Mouse (Mus musculus) gastrocnemius, adult 8-10 months (tissue): ENCODE measurements at regions not wholly inside any gene's neighbourhood (a gene's known extent, or its start where the extent isn't known, plus 50 kb on each side); places are given as distances from the start of the nearest gene placed in this dataset.

Experiments used
- DNase-seq, 2 experiments: peaks; one replicate each; pipeline ENCODE4 v3.0.0; 2022; ENCODE audit warnings: low spot score in 2 of 2

DNA sequence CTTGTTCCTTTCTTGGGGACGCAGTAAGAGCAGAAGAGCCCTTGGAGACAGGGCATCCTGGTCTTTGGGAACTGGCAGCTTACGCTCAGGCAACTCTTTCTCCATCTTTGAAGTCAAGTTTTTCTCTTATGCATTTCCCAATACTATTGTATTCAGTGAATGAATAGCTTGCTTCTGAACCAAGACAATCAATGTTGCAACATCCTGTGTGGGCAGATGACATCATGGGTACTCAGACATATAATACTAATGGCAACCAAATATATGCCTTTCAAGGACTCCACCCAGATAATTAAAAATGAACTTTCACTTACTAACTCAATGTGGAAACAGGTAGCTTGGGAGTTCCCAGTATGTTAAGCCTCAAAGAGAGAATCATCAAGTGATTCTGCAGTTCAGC is 104.6 kb downstream of the Ngf start:
- no peak for DNase-seq

DNA sequence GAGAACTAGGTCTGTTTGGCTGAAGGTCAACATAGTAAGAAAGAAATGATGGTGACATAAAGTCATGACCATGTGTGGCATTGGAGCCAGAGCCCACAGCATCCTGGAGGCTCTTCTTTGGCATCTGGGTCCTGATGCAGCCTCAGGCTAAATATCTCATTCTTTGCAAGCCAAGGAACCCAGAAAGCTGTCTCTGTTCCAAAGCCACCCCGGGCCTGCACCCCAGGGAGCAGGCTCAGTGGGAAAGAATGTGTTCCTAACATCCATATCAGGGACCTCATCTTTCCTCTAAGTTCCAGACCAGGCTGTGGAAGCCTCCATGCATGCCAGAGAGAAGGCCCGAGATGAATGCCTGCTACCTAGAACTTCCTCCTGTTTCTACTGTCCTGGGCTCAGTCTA is 107.2 kb downstream of the Ngf start:
- DNase-seq = no peak

DNA sequence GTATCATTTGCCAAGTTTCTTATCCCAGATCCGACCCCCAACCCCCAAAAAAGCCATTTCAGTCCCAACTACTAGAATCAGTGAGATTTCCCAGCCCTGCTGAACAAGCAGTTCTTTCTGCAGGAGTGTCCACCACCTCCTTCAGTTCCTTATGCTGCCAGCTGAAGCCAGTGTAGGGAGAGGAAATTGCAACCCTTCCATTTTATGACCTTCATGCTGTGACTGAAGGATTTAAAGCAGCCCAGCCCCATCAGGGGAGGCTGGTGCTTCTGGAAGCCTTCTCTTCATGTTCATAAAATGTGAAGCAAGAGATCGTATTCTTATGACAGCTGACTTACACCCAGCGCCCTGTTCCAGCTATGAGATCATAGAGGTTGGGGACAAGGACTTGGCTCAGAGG is 112.1 kb downstream of the Ngf start:
- DNase-seq = no peak

DNA sequence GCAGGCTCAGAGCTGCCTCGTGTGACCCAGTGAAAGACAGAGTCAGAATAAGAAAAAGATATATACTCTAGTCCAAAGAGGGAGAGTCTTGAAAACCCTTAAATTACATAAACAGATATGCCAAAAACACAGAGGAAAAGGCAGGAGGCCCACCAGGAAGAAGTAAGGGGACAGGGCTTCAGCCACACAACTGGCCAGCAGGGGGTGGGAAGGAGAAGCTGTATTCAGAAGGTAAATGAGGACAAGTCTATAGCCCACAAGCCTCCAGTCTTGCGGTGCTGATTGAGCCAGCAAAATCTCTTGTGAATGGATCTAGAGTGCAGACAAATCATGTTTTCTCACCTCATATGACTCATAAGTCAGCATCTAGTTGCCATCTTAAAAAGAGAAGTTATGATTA is 115.4 kb downstream of the Ngf start:
- no peak for DNase-seq

- no peak for DNase-seq
These were observed 116.5 kb downstream of the Ngf start for GRCm38 (mm10) chr3:102586221-102586620.

GRCm38 (mm10) chr3:102592041-102592440 is 122.3 kb downstream of the Ngf start:
- no peak for DNase-seq

DNA sequence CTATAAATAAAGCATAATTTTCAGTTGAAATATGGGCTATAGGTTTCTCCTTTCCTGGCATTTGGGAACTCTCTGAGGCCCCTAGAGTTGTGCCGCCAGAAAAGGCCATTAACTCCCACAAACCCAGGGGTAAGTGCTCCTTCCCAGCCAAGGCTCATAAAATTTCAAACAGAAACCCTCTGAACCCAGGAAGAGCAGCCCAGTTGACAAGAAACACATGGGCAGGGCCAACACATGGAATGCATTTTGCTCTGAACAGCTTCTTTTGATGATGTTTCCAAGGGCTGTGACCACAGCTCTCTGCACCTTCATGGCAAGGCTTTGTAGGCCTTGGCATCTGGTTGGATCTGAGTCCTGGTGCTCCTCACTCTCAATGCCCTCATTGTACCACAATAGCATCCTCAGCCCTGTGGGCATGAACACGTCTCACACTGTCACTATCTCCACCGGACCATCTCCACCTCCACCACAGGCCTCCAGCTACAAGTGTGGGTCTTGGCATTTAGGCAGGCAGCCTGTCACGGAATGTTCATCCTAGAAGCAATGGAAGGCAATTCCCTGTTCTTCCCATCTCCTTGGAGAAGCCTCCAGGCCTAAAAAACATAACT is 127.3 kb downstream of the Ngf start:
- DNase-seq = no peak

DNA sequence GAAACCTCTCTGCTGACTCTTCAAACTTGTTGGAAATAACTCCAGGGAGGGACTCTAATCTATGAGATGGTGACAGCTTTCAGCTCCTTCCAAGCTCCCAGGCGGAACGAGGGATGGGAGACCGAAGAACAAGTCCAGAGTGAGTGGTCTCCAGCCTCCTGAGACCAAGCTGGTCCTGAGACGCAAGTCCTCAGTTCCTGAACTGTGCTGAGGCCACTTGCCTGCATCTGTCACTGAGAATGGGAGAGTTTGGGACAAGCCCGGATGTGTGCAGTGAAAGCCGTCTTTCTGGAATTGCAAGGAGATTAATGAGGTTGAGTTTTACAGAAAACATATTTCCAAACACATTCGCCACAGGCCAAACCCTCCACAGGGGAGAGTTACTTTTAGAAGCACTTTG is 129.3 kb downstream of the Ngf start:
- no peak for DNase-seq

DNA sequence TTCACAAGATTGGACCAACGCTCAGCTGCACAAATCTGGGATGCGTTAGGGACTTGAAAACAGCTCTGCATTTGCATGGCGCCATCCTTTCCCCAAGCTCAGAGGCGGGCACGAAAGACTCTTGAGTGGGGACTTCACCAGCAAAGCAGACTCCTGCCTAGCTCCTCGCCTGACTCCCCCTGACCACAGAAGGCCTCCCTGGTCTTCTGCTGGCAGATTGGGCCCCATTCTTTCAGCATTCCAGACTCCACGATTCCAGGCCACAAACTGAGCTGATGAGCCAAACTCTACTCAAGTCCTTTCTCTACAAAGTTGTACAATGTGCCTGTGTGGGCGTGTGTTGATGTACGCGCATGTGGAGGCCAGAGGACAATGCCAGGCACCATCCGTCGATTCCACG is 131.6 kb upstream of the Tspan2 start:
- no peak for DNase-seq

DNA sequence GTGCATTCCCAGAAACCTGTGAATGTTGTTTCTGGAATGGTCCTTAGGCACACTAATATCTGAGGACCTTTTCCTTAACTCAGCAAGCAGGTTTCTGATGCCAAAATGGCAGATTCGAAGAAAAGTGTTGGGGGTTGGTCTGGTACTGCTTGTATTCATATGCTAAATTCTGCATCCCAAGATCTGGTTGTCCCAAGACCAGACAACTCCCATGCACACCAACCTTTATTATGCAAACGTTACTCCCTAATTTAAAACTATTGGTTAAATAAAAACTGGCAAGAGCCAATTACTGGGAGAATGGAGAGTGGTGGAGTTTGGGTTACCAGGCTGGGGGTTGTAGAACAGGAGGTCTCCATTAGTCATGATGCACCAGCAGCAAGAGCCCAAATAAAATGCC is 129.0 kb upstream of the Tspan2 start:
- DNase-seq = no peak

GRCm38 (mm10) chr3:102610970-102611369 is 123.4 kb upstream of the Tspan2 start:
- DNase-seq = no peak

- DNase-seq = no peak
These were observed 122.6 kb upstream of the Tspan2 start for GRCm38 (mm10) chr3:102611398-102612366.

DNA sequence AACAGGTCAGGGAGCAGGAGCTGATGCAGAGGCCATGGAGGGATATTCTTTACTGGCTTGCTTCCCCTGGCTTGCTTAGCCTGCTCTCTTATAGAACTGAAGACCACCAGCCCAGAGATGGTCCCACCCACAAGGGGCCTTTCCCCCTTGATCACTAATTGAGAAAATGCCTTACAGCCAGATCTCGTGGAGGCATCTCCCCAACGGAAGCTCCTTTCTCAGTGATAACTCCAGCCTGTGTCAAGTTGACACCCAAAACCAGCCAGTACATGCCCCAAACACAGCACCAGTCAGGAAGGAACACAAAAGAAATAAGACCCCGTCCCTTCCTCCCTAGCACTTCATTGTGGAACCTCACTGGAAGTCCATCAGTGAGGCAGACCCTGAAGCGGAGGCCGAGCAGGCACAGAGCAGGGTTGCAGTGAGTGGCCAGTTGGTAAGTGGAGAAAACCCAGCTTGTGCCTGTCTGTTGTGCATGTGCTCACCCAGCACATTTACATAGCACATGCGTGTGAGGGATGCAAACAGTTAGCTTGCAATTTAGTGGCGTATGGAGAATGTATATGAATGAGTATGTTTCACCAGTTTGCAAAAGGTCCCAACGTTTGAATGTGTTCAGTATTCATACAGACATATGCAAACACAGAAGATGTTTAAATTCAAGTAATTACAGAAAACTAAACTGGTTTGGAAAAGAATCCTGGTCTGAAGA is 114.5 kb upstream of the Tspan2 start:
- DNase-seq = no peak

DNA sequence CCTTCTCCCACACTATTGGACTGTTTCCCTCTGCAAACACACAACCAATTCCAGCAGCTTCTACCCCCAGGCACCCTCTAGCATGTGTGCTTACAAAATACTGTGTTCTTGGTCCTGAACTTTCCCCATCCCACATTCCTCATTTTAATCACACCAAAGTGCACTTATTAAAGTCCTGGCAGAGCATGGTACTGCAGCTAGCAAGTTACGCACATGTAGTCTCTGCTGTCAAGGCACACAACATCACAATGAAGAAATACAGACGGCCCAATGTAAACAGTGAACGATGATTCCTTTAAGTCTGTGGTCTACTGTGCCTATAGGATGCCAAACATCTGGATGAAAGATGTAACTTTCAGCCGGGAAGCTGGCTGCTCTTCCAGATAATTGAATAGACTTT is 98.3 kb upstream of the Tspan2 start:
- DNase-seq = no peak

DNA sequence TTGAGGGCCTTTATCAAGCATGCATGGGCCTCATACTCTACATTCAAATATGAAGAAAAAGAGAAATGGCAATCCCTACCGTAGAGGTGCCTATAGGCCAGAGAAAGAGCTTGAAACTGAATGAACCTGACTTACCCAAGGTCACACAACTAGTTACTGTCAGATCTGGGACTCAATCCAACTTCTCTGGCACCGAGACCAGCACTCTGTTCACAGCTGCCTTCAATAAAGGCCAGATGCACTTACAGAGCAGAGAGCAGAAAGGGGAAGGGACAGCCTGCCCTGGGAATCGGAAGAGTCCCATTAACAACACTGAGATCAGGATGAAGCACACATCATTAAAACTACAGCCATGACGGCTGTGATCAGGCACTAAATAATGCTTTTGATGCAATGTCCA is 97.7 kb upstream of the Tspan2 start:
- no peak for DNase-seq

GRCm38 (mm10) chr3:102644276-102644940 is 89.9 kb upstream of the Tspan2 start:
- DNase-seq = no peak

- no peak for DNase-seq
These were observed 85.9 kb upstream of the Tspan2 start for GRCm38 (mm10) chr3:102648450-102648849.

DNA sequence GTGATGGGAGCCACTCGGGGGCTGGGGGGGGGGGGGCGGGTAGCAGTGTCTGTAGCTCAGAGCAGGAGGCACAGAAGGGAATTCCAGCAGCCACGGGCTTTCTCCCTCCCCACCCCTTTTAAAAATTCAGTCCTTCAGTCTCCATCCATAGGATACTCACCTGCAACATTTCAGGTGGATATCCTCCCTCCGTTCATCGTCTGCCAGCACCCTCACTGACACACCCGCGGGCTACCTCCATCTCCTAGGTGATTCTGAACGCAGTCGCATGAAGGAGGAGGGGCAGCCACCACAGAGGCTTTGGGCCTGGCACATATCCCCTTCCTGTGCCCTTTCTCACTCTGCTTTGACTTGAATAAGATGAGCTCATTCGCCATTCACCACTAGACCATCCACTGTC is 79.4 kb upstream of the Tspan2 start:
- no peak for DNase-seq

GRCm38 (mm10) chr3:102657116-102657515 is 77.2 kb upstream of the Tspan2 start:
- DNase-seq = no peak

- no peak for DNase-seq
These were observed 76.7 kb upstream of the Tspan2 start for GRCm38 (mm10) chr3:102657531-102658060.

GRCm38 (mm10) chr3:102659352-102659751 is 75.0 kb upstream of the Tspan2 start:
- DNase-seq = no peak

- no peak for DNase-seq
These were observed 73.0 kb upstream of the Tspan2 start for GRCm38 (mm10) chr3:102661296-102661695.
